ENCODE assay signal across 19 mouse cellular contexts in genomic region chr6:136293700-136294099, GRCm38 (mm10). TPM values are rescaled to one million over a fixed set of nuclear protein-coding genes. Genes with fewer than 3 reads are reported as not detected.
A peak's percentile ranks its signal among the peaks of the same experiment; 100 is the strongest.
DNase-seq lines count a peak whose midpoint lies in the region; ATAC-seq and TF ChIP-seq lines count a peak whose summit lies in the region.
"Had no signal": no experiment of that assay in that cellular context is flagged by ENCODE, and none has a peak within 500 bp of the region (broad histone marks: within the 10 kb centered on the region; RNA-seq: fewer than 3 reads in every experiment).

No protein-coding gene starts in this region.

- no peaks in the 10 kb centered on the region for H3K4me1 ChIP-seq in kidney, adult 2 months (ENCODE audit: control insufficient read depth, insufficient read depth, low read length)
- H3K4me1 ChIP-seq in kidney, embryonic 14.5 days (ENCODE audit: control insufficient read depth, insufficient read depth, low read length), result no peaks in the 10 kb centered on the region
- H3K4me1 ChIP-seq in midbrain, postnatal 0 days (ENCODE audit: insufficient read depth, low read length), result no peaks in the 10 kb centered on the region
- H3K4me1 ChIP-seq in midbrain, embryonic 16.5 days (ENCODE audit: control insufficient read depth, insufficient read depth, low read length), result no peaks in the 10 kb centered on the region
- no peaks in the 10 kb centered on the region for H3K4me1 ChIP-seq in stomach, postnatal 0 days (replicated peaks; ENCODE audit: control insufficient read depth, insufficient read depth)
- H3K4me1 ChIP-seq in embryonic facial prominence, embryonic 10.5 days, result no peaks in the 10 kb centered on the region
- H3K4me1 ChIP-seq: embryonic facial prominence, embryonic 12.5 days; forebrain, embryonic 13.5 days; limb, embryonic 12.5 days had no signal

- H3K36me3 ChIP-seq in kidney, adult 2 months (ENCODE audit: control insufficient read depth, insufficient read depth, low read length), result no peaks in the 10 kb centered on the region
- no peaks in the 10 kb centered on the region for H3K36me3 ChIP-seq in kidney, embryonic 14.5 days (ENCODE audit: control insufficient read depth, insufficient read depth, low read length)
- no peaks in the 10 kb centered on the region for H3K36me3 ChIP-seq in midbrain, postnatal 0 days (ENCODE audit: insufficient read depth, low read length)
- H3K36me3 ChIP-seq in midbrain, embryonic 16.5 days (ENCODE audit: control insufficient read depth, insufficient read depth, low read length), result no peaks in the 10 kb centered on the region
- H3K36me3 ChIP-seq in stomach, postnatal 0 days (ENCODE audit: control insufficient read depth, insufficient read depth, low read length), result no peaks in the 10 kb centered on the region
- H3K36me3 ChIP-seq in embryonic facial prominence, embryonic 10.5 days (replicated peaks), result no peaks in the 10 kb centered on the region
- H3K36me3 ChIP-seq: embryonic facial prominence, embryonic 12.5 days; limb, embryonic 12.5 days had no signal

- no peaks in the 10 kb centered on the region for H3K27me3 ChIP-seq in kidney, adult 2 months (replicated peaks; ENCODE audit: control insufficient read depth, insufficient read depth, low read length)
- 0 out of 2 replicates have a peak, but pooled peaks cover 2% of the 10 kb centered on the region for H3K27me3 ChIP-seq in kidney, embryonic 14.5 days (ENCODE audit: control insufficient read depth, insufficient read depth, low read length)
- H3K27me3 ChIP-seq in midbrain, postnatal 0 days (ENCODE audit: insufficient read depth, low read length), result no peaks in the 10 kb centered on the region
- H3K27me3 ChIP-seq in midbrain, embryonic 16.5 days (ENCODE audit: control insufficient read depth, insufficient read depth, low read depth, low read length), result no peaks in the 10 kb centered on the region
- H3K27me3 ChIP-seq in Patski, result no peaks in the 10 kb centered on the region
- no peaks in the 10 kb centered on the region for H3K27me3 ChIP-seq in stomach, postnatal 0 days (ENCODE audit: control insufficient read depth, insufficient read depth, low read length)
- H3K27me3 ChIP-seq in embryonic facial prominence, embryonic 10.5 days (replicated peaks; ENCODE audit: low read depth, poor library complexity, severe bottlenecking), result no peaks in the 10 kb centered on the region
- H3K27me3 ChIP-seq: embryonic facial prominence, embryonic 12.5 days; forebrain, embryonic 13.5 days; limb, embryonic 12.5 days had no signal

- DNase-seq in kidney, adult 2 months, result no peak
- DNase-seq in midbrain, postnatal 0 days (ENCODE audit: low spot score), result no peak
- no peak for DNase-seq in Patski (ENCODE audit: low read depth, low spot score)
- DNase-seq in stomach, postnatal 0 days (ENCODE audit: low spot score), result no peak
- DNase-seq in embryonic facial prominence, embryonic 10.5 days (ENCODE audit: low spot score), result no peak
- DNase-seq: adrenal gland, postnatal 10 days; cerebellum, adult 11 months; gastrocnemius, postnatal 36 days; heart, postnatal 10 days; kidney, adult 11 months; layer of hippocampus, adult 9-11 months had no signal

- 0 out of 2 replicates have a peak, but pooled peaks have one; percentile 23 for TF ChIP-seq CTCF in kidney, adult 2 months (conservative IDR thresholded peaks at IDR 0.05; ENCODE audit: insufficient read depth, insufficient read length, low read depth, low read length)
- peak; percentile 42 for TF ChIP-seq CTCF in midbrain, postnatal 0 days (IDR thresholded peaks at IDR 0.05)
- TF ChIP-seq CTCF in Patski (IDR thresholded peaks at IDR 0.05), result peak; percentile 42
- TF ChIP-seq CTCF in stomach, postnatal 0 days (IDR thresholded peaks at IDR 0.05; ENCODE audit: low read depth), result peak; percentile 48

- in situ Hi-C loops in Patski (cut with MboI; ENCODE audit: low pct_unique_long_range_greater_than_20kb), result no loop called here

- H3K27ac ChIP-seq in kidney, adult 2 months (ENCODE audit: insufficient read depth, low read depth, low read length), result no peak overlapping the region
- H3K27ac ChIP-seq in kidney, embryonic 14.5 days (ENCODE audit: low read depth, low read length), result no peak overlapping the region
- H3K27ac ChIP-seq in midbrain, postnatal 0 days (ENCODE audit: low read depth, low read length), result no peak overlapping the region
- H3K27ac ChIP-seq in midbrain, embryonic 16.5 days (ENCODE audit: low read length), result no peak overlapping the region
- H3K27ac ChIP-seq in stomach, postnatal 0 days (replicated peaks), result no peak overlapping the region
- no peak overlapping the region for H3K27ac ChIP-seq in embryonic facial prominence, embryonic 10.5 days (replicated peaks)
- H3K27ac ChIP-seq: embryonic facial prominence, embryonic 12.5 days; forebrain, embryonic 13.5 days; limb, embryonic 12.5 days; macrophage had no signal

- TF ChIP-seq POLR2A in kidney, adult 2 months (IDR thresholded peaks at IDR 0.05; ENCODE audit: low read depth, low read length), result no peak

- H3K4me3 ChIP-seq in kidney, adult 2 months (ENCODE audit: insufficient read depth, low read depth, low read length), result no peak overlapping the region
- H3K4me3 ChIP-seq in kidney, embryonic 14.5 days (ENCODE audit: low read length), result no peak overlapping the region
- no peak overlapping the region for H3K4me3 ChIP-seq in midbrain, postnatal 0 days (ENCODE audit: low read depth, low read length)
- H3K4me3 ChIP-seq in midbrain, embryonic 16.5 days (ENCODE audit: low read depth, low read length), result no peak overlapping the region
- no peak overlapping the region for H3K4me3 ChIP-seq in stomach, postnatal 0 days (ENCODE audit: low read depth, low read length)
- H3K4me3 ChIP-seq in embryonic facial prominence, embryonic 10.5 days, result no peak overlapping the region
- H3K4me3 ChIP-seq: embryonic facial prominence, embryonic 12.5 days; forebrain, embryonic 13.5 days; limb, embryonic 12.5 days had no signal

- 93% methylated on average over 6 of the region's 6 CpGs for WGBS in kidney, adult 2 months
- 90% methylated on average over 6 of the region's 6 CpGs for WGBS in kidney, embryonic 14.5 days
- 89% methylated on average over 6 of the region's 6 CpGs for WGBS in midbrain, postnatal 0 days
- 88% methylated on average over 6 of the region's 6 CpGs for WGBS in midbrain, embryonic 16.5 days
- WGBS in stomach, postnatal 0 days, result 83% methylated on average over 6 of the region's 6 CpGs
- 82% methylated on average over 6 of the region's 6 CpGs for WGBS in embryonic facial prominence, embryonic 10.5 days

- POLR2A ChIA-PET in Patski (lab: Charles Lee), result no interaction called here

- H3K4me2 ChIP-seq in kidney, embryonic 14.5 days (replicated peaks; ENCODE audit: low read depth, low read length), result no peak overlapping the region
- H3K4me2 ChIP-seq in midbrain, postnatal 0 days (ENCODE audit: low read depth, low read length, poor library complexity, severe bottlenecking), result no peak overlapping the region
- H3K4me2 ChIP-seq in midbrain, embryonic 16.5 days (ENCODE audit: low read length), result no peak overlapping the region
- no peak overlapping the region for H3K4me2 ChIP-seq in stomach, postnatal 0 days (replicated peaks; ENCODE audit: low read depth)
- H3K4me2 ChIP-seq: embryonic facial prominence, embryonic 12.5 days; forebrain, embryonic 13.5 days; limb, embryonic 12.5 days had no signal

- H3K9ac ChIP-seq in kidney, embryonic 14.5 days (ENCODE audit: low read depth, low read length), result no peak overlapping the region
- no peak overlapping the region for H3K9ac ChIP-seq in midbrain, postnatal 0 days (replicated peaks; ENCODE audit: low read length, poor library complexity, severe bottlenecking)
- H3K9ac ChIP-seq in midbrain, embryonic 16.5 days (ENCODE audit: low read depth, low read length), result no peak overlapping the region
- H3K9ac ChIP-seq in stomach, postnatal 0 days (ENCODE audit: low read length), result no peak overlapping the region
- H3K9ac ChIP-seq: embryonic facial prominence, embryonic 12.5 days; forebrain, embryonic 13.5 days; limb, embryonic 12.5 days had no signal

- H3K9me3 ChIP-seq in kidney, embryonic 14.5 days (ENCODE audit: control insufficient read depth, low read length), result peaks cover 3% of the 10 kb centered on the region; the same call in 1 of the 2 replicates
- no peaks in the 10 kb centered on the region for H3K9me3 ChIP-seq in midbrain, postnatal 0 days (ENCODE audit: low read length)
- no peaks in the 10 kb centered on the region for H3K9me3 ChIP-seq in midbrain, embryonic 16.5 days (replicated peaks; ENCODE audit: control insufficient read depth, low read length, poor library complexity, severe bottlenecking)
- H3K9me3 ChIP-seq in stomach, postnatal 0 days (ENCODE audit: control insufficient read depth, low read length), result no peaks in the 10 kb centered on the region
- no peaks in the 10 kb centered on the region for H3K9me3 ChIP-seq in embryonic facial prominence, embryonic 10.5 days
- H3K9me3 ChIP-seq: embryonic facial prominence, embryonic 12.5 days; forebrain, embryonic 13.5 days had no signal

- no peak for ATAC-seq in kidney, embryonic 14.5 days (ENCODE audit: low FRiP score, low TSS enrichment)
- ATAC-seq in midbrain, postnatal 0 days (ENCODE audit: low FRiP score), result no peak
- no peak for ATAC-seq in midbrain, embryonic 16.5 days
- ATAC-seq in Patski, result no peak
- no peak for ATAC-seq in stomach, postnatal 0 days (ENCODE audit: low FRiP score, low TSS enrichment)
- no peak for ATAC-seq in megakaryocyte progenitor cell, adult 5-6 weeks (replicated peaks; ENCODE audit: poor library complexity)
- ATAC-seq: forebrain, embryonic 13.5 days had no signal

- no peak for TF ChIP-seq EP300 in stomach, postnatal 0 days (optimal IDR thresholded peaks at IDR 0.05)

- CTCF ChIA-PET in Patski (lab: Charles Lee), result no interaction called here

RNA-seq across cellular contexts. Expression of gene Gm8994, which starts 33.6 kb away (rescaled TPM):
- polyA plus RNA-seq in kidney, adult 2 months (2012; rRNA removed), result 0.05 TPM in 1 of 2 replicates, not detected in the other
- polyA plus RNA-seq in kidney, embryonic 14.5 days (2014; fragmentation: Nextera tagmentation; extraction: Ambion mirVana), result not detected in 2 replicates
- 0.11 TPM in 1 of 2 replicates, not detected in the other for total RNA-seq in midbrain, postnatal 0 days (2014; rRNA removed)
- not detected in 2 replicates for polyA plus RNA-seq in midbrain, postnatal 0 days (2015; fragmentation: Nextera tagmentation; extraction: Ambion mirVana)
- not detected in 2 replicates for polyA plus RNA-seq in midbrain, embryonic 16.5 days (2015; fragmentation: Nextera tagmentation; extraction: Ambion mirVana)
- polyA plus RNA-seq in Patski (2021), result 0.04 TPM
- not detected in 2 replicates for polyA plus RNA-seq in stomach, postnatal 0 days (2015; fragmentation: Nextera tagmentation; extraction: Ambion mirVana)
- total RNA-seq in megakaryocyte progenitor cell, adult 5-6 weeks (2015), result not detected in 2 replicates
- total RNA-seq in megakaryocyte progenitor cell, adult 5-6 weeks (2017), result not detected in 2 replicates
- not detected in 2 replicates for polyA plus RNA-seq in embryonic facial prominence, embryonic 10.5 days (2016; fragmentation: Nextera tagmentation; extraction: Ambion mirVana)
- total RNA-seq: adrenal gland, postnatal 10 days; gastrocnemius, postnatal 36 days; heart, postnatal 10 days; neutrophil, adult 5-6 weeks had no signal
- polyA plus RNA-seq: embryonic facial prominence, embryonic 12.5 days; forebrain, embryonic 13.5 days; limb, embryonic 12.5 days; macrophage had no signal
